Mouse (Mus musculus) forebrain, embryonic 15.5 days (tissue): ENCODE data around the gene Gnaz. TPM values are rescaled to one million over a fixed set of nuclear protein-coding genes. Genes with fewer than 3 reads are reported as not detected.

ENCODE experiments used
- ATAC-seq: fragments of 200-750 bp; cut with Nextera tagmentation; replicated peaks from 2 replicates; pipeline ENCODE4 v1.8.0; 2017; ENCODE audit warnings: mild to moderate bottlenecking, moderate TSS enrichment, moderate library complexity
- H3K27ac ChIP-seq: fragments of 300-500 bp; sonication (generic); replicated peaks from 2 replicates; pipeline ENCODE4 v1.5.1; 2015; ENCODE audit warnings: mild to moderate bottlenecking, inconsistent platforms
- H3K27me3 ChIP-seq: fragments of 300-500 bp; sonication (generic); 2 replicates; pipeline ENCODE4 v1.6.1; 2015; ENCODE audit warnings: inconsistent platforms
- H3K36me3 ChIP-seq: fragments of 300-500 bp; sonication (generic); 2 replicates; pipeline ENCODE4 v1.6.1; 2015; ENCODE audit warnings: mild to moderate bottlenecking, inconsistent platforms
- H3K4me1 ChIP-seq: fragments of 300-500 bp; sonication (generic); 2 replicates; pipeline ENCODE4 v1.6.1; 2015; ENCODE audit warnings: inconsistent platforms
- H3K4me2 ChIP-seq: fragments of 300-500 bp; sonication (generic); replicated peaks from 2 replicates; pipeline ENCODE4 v1.6.1; 2015; ENCODE audit warnings: mild to moderate bottlenecking, inconsistent platforms
- H3K4me3 ChIP-seq: fragments of 300-500 bp; sonication (generic); 2 replicates; pipeline ENCODE4 v1.5.1; 2015; ENCODE audit warnings: mild to moderate bottlenecking, inconsistent platforms
- H3K9ac ChIP-seq: fragments of 300-500 bp; sonication (generic); replicated peaks from 2 replicates; pipeline ENCODE4 v1.6.1; 2015; ENCODE audit warnings: mild to moderate bottlenecking, inconsistent platforms
- H3K9me3 ChIP-seq: fragments of 300-500 bp; sonication (generic); 2 replicates; pipeline ENCODE4 v1.6.1; 2016; ENCODE audit warnings: inconsistent platforms
- WGBS: fragments of 180-500 bp; shearing (Covaris S2); methylation state at CpG from one replicate; pipeline ENCODE4 v1.1.7; 2015; ENCODE audit warnings: mixed read lengths; 5-methylcytosine and 5-hydroxymethylcytosine counted together
- polyA plus RNA-seq: library from polyadenylated mRNA; unstranded; fragments of >200 nt; fragmentation: Nextera tagmentation; extraction: Ambion mirVana; gene quantifications from 2 replicates; pipeline ENCODE4 v1.2.1, GENCODE M21; 2015

Gnaz gene
- polyA plus RNA-seq, 1 experiment from 2014 or later = 44.9 TPM

DNA sequence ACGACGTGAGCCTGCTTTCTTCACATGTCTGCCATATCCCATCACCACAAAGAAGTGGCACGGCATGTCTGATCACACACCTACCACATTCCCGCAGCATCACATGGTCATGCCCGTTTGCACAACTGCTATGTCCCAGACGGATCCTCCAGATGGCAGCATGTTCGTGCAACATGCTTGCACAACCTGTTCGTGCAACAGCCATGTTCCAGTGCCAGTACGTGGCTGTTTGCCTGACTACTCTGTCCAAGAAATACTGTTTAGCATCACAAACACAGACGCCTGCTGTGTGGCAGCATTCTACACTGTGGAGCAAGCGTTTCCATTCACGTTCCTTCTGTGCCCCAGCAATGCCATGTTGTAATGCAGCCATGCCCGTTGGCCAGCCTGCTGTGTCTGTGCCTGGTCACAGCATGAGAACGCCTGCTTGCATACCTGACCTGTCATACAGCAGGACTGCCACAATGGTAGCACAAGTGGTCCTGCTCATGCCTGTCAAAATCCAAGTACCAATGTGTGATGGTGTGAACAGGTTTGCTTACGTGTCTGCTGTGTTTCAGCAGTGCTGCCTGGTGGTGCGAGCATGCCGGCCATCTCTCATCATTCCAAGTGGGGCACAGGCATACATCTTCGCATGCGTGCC lies 33.3 kb upstream of the Gnaz start:
- Histone ChIP-seq H3K4me1 (peaks cover 11% of the 10 kb centered on the region; the same call in 1 of the 2 replicates), H3K4me2 (no peak overlapping the region), H3K36me3 (no peaks in the 10 kb centered on the region), H3K9me3 (no peaks in the 10 kb centered on the region), H3K27ac (peak overlapping the region; percentile 54), H3K27me3 (no peaks in the 10 kb centered on the region), H3K9ac (no peak overlapping the region), H3K4me3 (no peak overlapping the region)
- 50% methylated on average over 19 of the region's 19 CpGs for WGBS
- peak; percentile 76 for ATAC-seq

GRCm38 (mm10) chr10:74934521-74934920 lies 32.5 kb upstream of the Gnaz start:
- no peaks in the 10 kb centered on the region for H3K9me3 ChIP-seq
- no peaks in the 10 kb centered on the region for H3K36me3 ChIP-seq
- WGBS = 77% methylated on average over 12 of the region's 12 CpGs
- peaks cover 11% of the 10 kb centered on the region; the same call in 1 of the 2 replicates for H3K4me1 ChIP-seq
- ATAC-seq = no peak
- no peak overlapping the region for H3K27ac ChIP-seq
- H3K4me3 ChIP-seq = no peak overlapping the region
- no peaks in the 10 kb centered on the region for H3K27me3 ChIP-seq
- H3K9ac ChIP-seq = no peak overlapping the region
- no peak overlapping the region for H3K4me2 ChIP-seq

DNA sequence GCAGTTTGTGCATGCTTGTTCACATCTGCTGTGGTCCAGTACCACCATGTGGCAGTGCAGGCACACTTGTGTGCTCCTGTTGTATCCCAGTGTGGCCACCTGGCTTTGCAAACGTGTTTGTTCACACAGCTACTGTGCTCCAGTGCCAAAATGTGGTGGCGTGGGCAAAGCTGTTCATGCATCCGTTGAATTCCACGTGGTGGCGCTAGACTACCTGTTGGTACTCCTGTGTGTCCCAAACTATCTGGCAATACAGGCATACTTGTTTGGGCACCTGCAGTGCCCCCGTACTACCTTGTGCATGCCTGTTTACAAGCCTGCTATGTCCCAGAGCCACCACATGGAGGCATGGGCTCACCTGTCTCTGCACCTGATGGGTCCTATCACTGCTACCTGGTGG lies 32.0 kb upstream of the Gnaz start:
- ATAC-seq = no peak
- no peaks in the 10 kb centered on the region for H3K9me3 ChIP-seq
- peaks cover 11% of the 10 kb centered on the region; the same call in 1 of the 2 replicates for H3K4me1 ChIP-seq
- no peak overlapping the region for H3K27ac ChIP-seq
- H3K36me3 ChIP-seq = no peaks in the 10 kb centered on the region
- no peaks in the 10 kb centered on the region for H3K27me3 ChIP-seq
- H3K4me2 ChIP-seq = no peak overlapping the region
- H3K9ac ChIP-seq = no peak overlapping the region
- no peak overlapping the region for H3K4me3 ChIP-seq
- 28% methylated on average over 6 of the region's 6 CpGs for WGBS

- Histone ChIP-seq H3K4me2 (no peak overlapping the region), H3K4me3 (no peak overlapping the region), H3K27ac (no peak overlapping the region), H3K9ac (no peak overlapping the region), H3K36me3 (no peaks in the 10 kb centered on the region), H3K4me1 (peaks cover 11% of the 10 kb centered on the region; the same call in 1 of the 2 replicates), H3K27me3 (no peaks in the 10 kb centered on the region), H3K9me3 (no peaks in the 10 kb centered on the region)
- ATAC-seq = peak; percentile 30
- 80% methylated on average over 10 of the region's 10 CpGs for whole genome bisulfite sequencing
Measured at GRCm38 (mm10) chr10:74937003-74937790, 29.8 kb upstream of the Gnaz start.

DNA sequence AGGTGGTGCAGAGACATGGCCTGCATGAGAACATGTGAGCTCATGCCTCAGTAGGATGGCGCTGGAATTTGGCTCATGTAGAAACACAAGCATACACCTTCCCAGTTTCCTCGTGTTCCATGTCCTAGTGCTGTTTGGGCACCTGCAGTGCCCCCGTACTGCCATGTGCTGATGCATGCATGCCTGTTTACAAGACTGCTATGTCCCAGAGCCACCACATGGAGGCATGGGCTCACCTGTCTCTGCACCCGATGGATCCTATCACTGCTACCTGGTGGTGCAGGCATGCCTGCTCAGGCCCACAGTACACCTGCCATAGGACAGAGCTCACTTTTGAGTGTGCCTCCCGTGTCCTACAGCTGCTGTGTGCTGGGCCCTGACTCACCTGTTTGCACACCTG lies 28.6 kb upstream of the Gnaz start:
- WGBS = 65% methylated on average over 5 of the region's 5 CpGs
- Histone ChIP-seq H3K27me3 (no peaks in the 10 kb centered on the region), H3K9ac (no peak overlapping the region), H3K4me1 (peaks cover 8% of the 10 kb centered on the region; the same call in 1 of the 2 replicates), H3K4me3 (no peak overlapping the region), H3K9me3 (no peaks in the 10 kb centered on the region), H3K27ac (no peak overlapping the region), H3K4me2 (no peak overlapping the region), H3K36me3 (no peaks in the 10 kb centered on the region)
- no peak for ATAC-seq

- Histone ChIP-seq H3K27me3 (no peaks in the 10 kb centered on the region), H3K4me3 (no peak overlapping the region), H3K36me3 (no peaks in the 10 kb centered on the region), H3K9ac (no peak overlapping the region), H3K27ac (no peak overlapping the region), H3K4me1 (peaks cover 1% of the 10 kb centered on the region; the same call in 1 of the 2 replicates), H3K9me3 (no peaks in the 10 kb centered on the region), H3K4me2 (no peak overlapping the region)
- no peak for ATAC-seq
- WGBS = 63% methylated on average over 3 of the region's 3 CpGs
Measured at GRCm38 (mm10) chr10:74939300-74939699, 27.7 kb upstream of the Gnaz start.

DNA sequence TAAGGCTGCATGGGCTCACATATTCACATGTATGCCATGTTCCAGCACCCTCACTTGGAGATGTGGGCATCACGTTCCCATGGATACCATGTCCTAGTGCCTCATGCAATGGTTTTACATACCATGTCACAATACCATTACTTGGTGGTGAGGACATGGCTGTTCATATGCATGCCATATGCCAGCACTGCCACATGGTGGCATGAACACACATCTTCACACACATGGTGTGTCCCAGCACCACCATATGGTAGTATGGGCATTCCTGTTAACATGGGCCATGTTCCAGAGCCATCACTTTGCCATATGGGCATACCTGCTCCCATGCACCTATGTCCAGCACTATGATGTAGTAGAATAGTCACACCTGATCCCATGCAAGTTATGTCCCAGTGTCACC lies 26.2 kb upstream of the Gnaz start:
- WGBS = 94% methylated on average over 1 of the region's 1 CpGs
- ATAC-seq = no peak
- Histone ChIP-seq H3K27me3 (no peaks in the 10 kb centered on the region), H3K4me1 (no peaks in the 10 kb centered on the region), H3K36me3 (no peaks in the 10 kb centered on the region), H3K9ac (no peak overlapping the region), H3K9me3 (no peaks in the 10 kb centered on the region), H3K4me3 (no peak overlapping the region), H3K4me2 (no peak overlapping the region), H3K27ac (no peak overlapping the region)

DNA sequence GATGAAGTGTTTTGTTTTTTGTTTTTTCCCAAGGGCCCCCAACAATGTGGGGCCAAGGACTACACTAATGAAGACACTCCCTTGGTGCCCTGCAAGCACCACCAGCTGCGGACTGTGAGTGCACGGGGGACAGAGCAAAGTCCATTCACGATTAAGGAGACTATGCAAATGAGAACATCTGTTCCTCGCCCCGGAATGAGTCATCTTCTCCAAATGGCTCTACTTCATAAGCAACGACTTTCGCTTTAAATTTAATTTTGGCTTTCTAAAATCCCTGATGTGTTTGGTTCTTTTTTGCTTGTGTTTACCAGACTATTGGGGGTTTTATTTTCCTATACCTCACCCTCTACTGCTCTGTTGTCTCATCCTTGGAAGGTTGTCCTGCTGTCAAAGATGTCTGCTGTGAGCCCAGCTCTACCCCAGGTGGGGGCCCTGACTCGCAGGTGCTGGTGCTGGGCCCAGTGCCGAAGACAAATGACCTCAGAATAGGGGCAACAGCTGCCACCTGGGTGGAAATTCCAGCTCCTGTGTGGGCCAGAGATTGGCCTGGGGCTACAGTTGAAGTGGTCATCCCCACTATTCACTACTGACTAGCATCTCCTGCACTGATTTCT lies 14.0 kb upstream of the Gnaz start:
- 50% methylated on average over 9 of the region's 9 CpGs for WGBS
- no peak for ATAC-seq
- H3K9ac ChIP-seq = no peak overlapping the region
- no peaks in the 10 kb centered on the region for H3K9me3 ChIP-seq
- no peak overlapping the region for H3K4me3 ChIP-seq
- no peak overlapping the region for H3K27ac ChIP-seq
- H3K4me1 ChIP-seq = no peaks in the 10 kb centered on the region
- H3K36me3 ChIP-seq = no peaks in the 10 kb centered on the region
- no peaks in the 10 kb centered on the region for H3K27me3 ChIP-seq
- no peak overlapping the region for H3K4me2 ChIP-seq

GRCm38 (mm10) chr10:74964380-74964779 lies 2.6 kb upstream of the Gnaz start:
- Histone ChIP-seq H3K4me2 (no peak overlapping the region), H3K27me3 (no peaks in the 10 kb centered on the region), H3K9ac (no peak overlapping the region), H3K4me3 (no peak overlapping the region), H3K36me3 (no peaks in the 10 kb centered on the region), H3K9me3 (no peaks in the 10 kb centered on the region), H3K27ac (no peak overlapping the region), H3K4me1 (peaks cover 19% of the 10 kb centered on the region)
- no peak for ATAC-seq
- WGBS = 71% methylated on average over 1 of the region's 1 CpGs

GRCm38 (mm10) chr10:74967651-74968267 lies 782 bp downstream of the Gnaz start:
- Histone ChIP-seq H3K4me2 (peak overlapping the region; percentile 69), H3K27me3 (no peaks in the 10 kb centered on the region), H3K36me3 (no peaks in the 10 kb centered on the region), H3K9ac (peak overlapping the region; percentile 66), H3K4me3 (peak overlapping the region; percentile 61), H3K27ac (0 out of 2 replicates have a peak overlapping the region, but pooled peaks have one; percentile 9), H3K9me3 (no peaks in the 10 kb centered on the region), H3K4me1 (peaks cover 19% of the 10 kb centered on the region)
- ATAC-seq = no peak; the same call in 1 of the 2 replicates
- WGBS = 2% methylated on average over 25 of the region's 25 CpGs

GRCm38 (mm10) chr10:74969266-74969665 lies 2.3 kb downstream of the Gnaz start:
- WGBS = 90% methylated on average over 2 of the region's 2 CpGs
- H3K9ac ChIP-seq = no peak overlapping the region
- no peaks in the 10 kb centered on the region for H3K9me3 ChIP-seq
- no peak for ATAC-seq
- no peaks in the 10 kb centered on the region; the same call in 1 of the 2 replicates for H3K36me3 ChIP-seq
- H3K4me3 ChIP-seq = no peak overlapping the region
- no peaks in the 10 kb centered on the region for H3K27me3 ChIP-seq
- H3K27ac ChIP-seq = no peak overlapping the region
- no peak overlapping the region for H3K4me2 ChIP-seq
- peaks cover 19% of the 10 kb centered on the region for H3K4me1 ChIP-seq

DNA sequence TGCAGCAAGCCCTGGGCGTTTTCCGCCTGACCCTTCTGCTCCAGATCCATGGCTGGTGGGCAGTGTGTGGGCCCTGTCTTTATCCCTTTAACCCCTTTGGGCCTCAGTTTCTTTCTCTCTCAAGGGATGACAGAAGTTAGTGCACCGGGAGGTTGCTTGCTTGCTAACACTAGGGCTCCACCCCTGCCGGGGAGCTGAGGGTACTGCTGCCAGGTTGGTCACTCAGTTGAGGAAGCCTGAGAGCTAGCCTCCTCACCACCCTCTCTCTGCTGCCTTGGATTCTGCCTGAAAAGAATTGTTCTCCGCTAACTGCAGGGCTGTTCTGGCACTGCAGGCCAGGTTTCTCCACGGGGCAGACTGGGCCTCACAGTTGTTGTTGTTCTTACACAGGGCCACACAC lies 6.0 kb downstream of the Gnaz start:
- Histone ChIP-seq H3K27me3 (no peaks in the 10 kb centered on the region), H3K27ac (no peak overlapping the region), H3K9ac (no peak overlapping the region), H3K4me3 (no peak overlapping the region), H3K4me2 (no peak overlapping the region), H3K9me3 (no peaks in the 10 kb centered on the region), H3K36me3 (no peaks in the 10 kb centered on the region; the same call in 1 of the 2 replicates), H3K4me1 (peaks cover 9% of the 10 kb centered on the region)
- ATAC-seq = no peak
- 71% methylated on average over 6 of the region's 6 CpGs for WGBS
